Mouse (Mus musculus) testis, adult 2 months (tissue): ENCODE data around the gene Msantd3. TPM values are rescaled to one million over a fixed set of nuclear protein-coding genes. Genes with fewer than 3 reads are reported as not detected.

Experiments used
- H3K27ac ChIP-seq: fragments of 200-500 bp; 2 replicates; pipeline ENCODE4 v1.5.1; 2012; ENCODE audit warnings: low read depth, low read length; ENCODE audit not compliant: control insufficient read depth, insufficient read depth
- H3K27me3 ChIP-seq: fragments of 200-500 bp; 2 replicates; pipeline ENCODE4 v1.6.1; 2012; ENCODE audit warnings: mild to moderate bottlenecking, low read length, moderate library complexity; ENCODE audit not compliant: control insufficient read depth, insufficient read depth
- H3K36me3 ChIP-seq: fragments of 200-500 bp; 2 replicates; pipeline ENCODE4 v1.6.1; 2012; ENCODE audit warnings: mild to moderate bottlenecking, low read length; ENCODE audit not compliant: control insufficient read depth, insufficient read depth
- H3K4me1 ChIP-seq: fragments of 200-500 bp; 2 replicates; pipeline ENCODE4 v1.6.1; 2012; ENCODE audit warnings: low read length; ENCODE audit not compliant: control insufficient read depth, insufficient read depth
- H3K4me3 ChIP-seq: fragments of 200-500 bp; 2 replicates; pipeline ENCODE4 v1.5.1; 2012; ENCODE audit warnings: low read depth, mild to moderate bottlenecking, low read length, moderate library complexity, mixed read lengths; ENCODE audit not compliant: control insufficient read depth
- CTCF ChIP-seq: fragments of 200-500 bp; IDR thresholded peaks from 2 replicates; pipeline ENCODE4 v1.5.1; 2012; ENCODE audit warnings: low read depth, mild to moderate bottlenecking, inconsistent platforms, low read length, moderate library complexity; ENCODE audit not compliant: control insufficient read depth, insufficient read depth, insufficient replicate concordance
- POLR2A ChIP-seq: fragments of 200-500 bp; IDR thresholded peaks from 2 replicates; pipeline ENCODE4 v1.6.1; 2012; ENCODE audit warnings: low read depth, mild to moderate bottlenecking, inconsistent platforms, low read length, moderate library complexity; ENCODE audit not compliant: control insufficient read depth
- polyA plus RNA-seq: library from polyadenylated mRNA; depleted of rRNA; stranded (reverse); fragments of >200 nt; gene quantifications from 2 replicates; pipeline ENCODE4 v1.2.3, GENCODE M21; 2012

Msantd3 gene
- polyA plus RNA-seq, 1 experiment, result 4.3 TPM

- H3K36me3 ChIP-seq, result no peaks in the 10 kb centered on the region
- TF ChIP-seq CTCF, result no peak
- TF ChIP-seq POLR2A, result no peak
- H3K4me3 ChIP-seq, result no peak overlapping the region
- no peaks in the 10 kb centered on the region for H3K27me3 ChIP-seq
- H3K27ac ChIP-seq, result no peak overlapping the region
- H3K4me1 ChIP-seq, result peaks cover 10% of the 10 kb centered on the region
These were observed 2.7 kb upstream of the Msantd3 start for GRCm38 (mm10) chr4:48537024-48537423.

GRCm38 (mm10) chr4:48538581-48538980 lies 1.2 kb upstream of the Msantd3 start:
- Histone ChIP-seq H3K4me3 (no peak overlapping the region), H3K27me3 (no peaks in the 10 kb centered on the region), H3K36me3 (no peaks in the 10 kb centered on the region), H3K4me1 (peaks cover 10% of the 10 kb centered on the region), H3K27ac (no peak overlapping the region)
- no peak for TF ChIP-seq CTCF
- TF ChIP-seq POLR2A, result no peak

GRCm38 (mm10) chr4:48540576-48541111 lies 909 bp downstream of the Msantd3 start:
- Histone ChIP-seq H3K4me1 (peaks cover 10% of the 10 kb centered on the region), H3K27ac (peak overlapping the region; percentile 11; the same call in 1 of the 2 replicates), H3K27me3 (no peaks in the 10 kb centered on the region), H3K36me3 (no peaks in the 10 kb centered on the region), H3K4me3 (peak overlapping the region; percentile 86)
- TF ChIP-seq CTCF (no peak), POLR2A (no peak)

- Histone ChIP-seq H3K27ac (no peak overlapping the region), H3K4me1 (peaks cover 10% of the 10 kb centered on the region)
These were observed 2.0 kb downstream of the Msantd3 start for GRCm38 (mm10) chr4:48541526-48542250.

GRCm38 (mm10) chr4:48542351-48542750 lies 2.6 kb downstream of the Msantd3 start:
- Histone ChIP-seq H3K4me3 (no peak overlapping the region), H3K36me3 (no peaks in the 10 kb centered on the region), H3K27me3 (no peaks in the 10 kb centered on the region), H3K4me1 (peaks cover 10% of the 10 kb centered on the region), H3K27ac (no peak overlapping the region)
- no peak for TF ChIP-seq CTCF
- TF ChIP-seq POLR2A, result no peak

More at GRCm38 (mm10) chr4:48541526-48542250, 2.0 kb downstream of the Msantd3 start:
- no peaks in the 10 kb centered on the region for H3K27me3 ChIP-seq
- no peak overlapping the region for H3K4me3 ChIP-seq
- H3K36me3 ChIP-seq, result no peaks in the 10 kb centered on the region
- no peak for TF ChIP-seq CTCF
- no peak for TF ChIP-seq POLR2A

- no peaks in the 10 kb centered on the region for H3K27me3 ChIP-seq
- peaks cover 10% of the 10 kb centered on the region for H3K4me1 ChIP-seq
- TF ChIP-seq CTCF (no peak), POLR2A (no peak)
- H3K36me3 ChIP-seq, result no peaks in the 10 kb centered on the region
- H3K27ac ChIP-seq, result no peak overlapping the region
- H3K4me3 ChIP-seq, result no peak overlapping the region
These were observed 3.5 kb downstream of the Msantd3 start for GRCm38 (mm10) chr4:48543071-48543865.

GRCm38 (mm10) chr4:48544141-48544540 lies 4.4 kb downstream of the Msantd3 start:
- TF ChIP-seq CTCF (no peak), POLR2A (no peak)
- no peaks in the 10 kb centered on the region for H3K36me3 ChIP-seq
- peaks cover 10% of the 10 kb centered on the region for H3K4me1 ChIP-seq
- no peaks in the 10 kb centered on the region for H3K27me3 ChIP-seq
- no peak overlapping the region for H3K4me3 ChIP-seq
- no peak overlapping the region for H3K27ac ChIP-seq
